Mouse (Mus musculus) ES-Bruce4 (cell line): Measurements from ENCODE around the gene Ddi2.

ENCODE experiments used
- CTCF ChIP-seq: IDR thresholded peaks from one replicate; pipeline ENCODE4 v1.8.1; 2011; ENCODE audit warnings: low read depth, low read length
- POLR2A ChIP-seq: IDR thresholded peaks from one replicate; pipeline ENCODE4 v1.8.1; 2011; ENCODE audit warnings: low read length; ENCODE audit not compliant: insufficient read depth

DNA sequence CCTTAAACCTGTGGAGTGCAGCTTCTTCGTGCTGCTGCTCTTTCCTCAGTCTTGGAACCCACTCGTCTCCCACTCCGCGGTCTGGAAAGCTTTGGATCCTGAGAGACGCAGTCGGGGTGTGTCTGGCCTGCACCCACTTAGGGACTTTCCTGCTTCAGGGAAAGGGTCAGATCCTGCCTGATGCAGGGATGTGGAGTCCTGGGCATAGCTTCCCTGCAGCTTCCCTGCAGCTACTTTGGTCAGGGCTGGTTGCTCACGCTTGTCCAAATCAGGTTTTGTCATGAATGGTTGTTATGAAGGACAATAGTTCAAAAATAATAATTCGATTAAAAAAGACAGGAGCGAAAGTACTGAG lies 12.0 kb upstream of the Ddi2 start:
- no peak for TF ChIP-seq CTCF
- TF ChIP-seq POLR2A = no peak
